ENCODE assay signal across 10 mouse cellular contexts in the genomic region with DNA sequence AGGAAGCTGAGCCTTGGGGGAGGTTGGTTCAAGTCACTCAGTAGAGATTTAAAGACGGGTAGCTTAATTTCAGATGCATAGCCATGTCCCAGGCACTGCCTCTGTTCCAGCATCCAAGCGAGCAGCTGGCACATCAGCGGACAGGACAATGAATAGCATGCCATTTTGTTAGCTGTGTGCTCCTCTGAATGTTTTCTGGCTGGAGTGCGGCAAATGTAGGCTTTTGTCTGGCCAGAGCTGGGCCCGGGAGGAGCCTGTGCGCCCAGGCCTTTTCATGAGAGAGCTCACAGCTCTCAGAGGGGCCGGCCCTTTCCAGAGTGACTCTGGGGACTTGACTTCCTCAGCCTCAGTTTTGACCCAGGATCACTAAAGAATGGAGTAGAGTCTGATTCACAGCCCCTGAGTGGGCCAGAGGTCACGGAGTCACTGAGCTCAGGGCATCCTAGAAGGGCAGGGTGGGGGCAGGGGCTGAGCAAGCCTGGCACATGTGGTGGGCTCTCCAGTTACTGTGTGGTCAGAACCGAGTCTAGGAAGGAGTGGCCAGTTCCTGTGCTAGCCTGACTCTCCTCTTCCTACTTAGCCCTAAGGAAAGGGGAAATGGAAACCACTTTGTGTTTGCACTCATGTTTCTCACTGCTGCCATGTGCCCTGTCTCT. TPM values are rescaled to one million over a fixed set of nuclear protein-coding genes. Genes with fewer than 3 reads are reported as not detected.
A peak's percentile ranks its signal among the peaks of the same experiment; 100 is the strongest.
DNase-seq lines count a peak whose midpoint lies in the region; ATAC-seq lines count a peak whose summit lies in the region.
"Had no signal": no experiment of that assay in that cellular context is flagged by ENCODE, and none has a peak within 500 bp of the region (broad histone marks: within the 10 kb centered on the region; RNA-seq: fewer than 3 reads in every experiment).

No protein-coding gene starts in this region.

- H3K4me3 ChIP-seq in heart, embryonic 13.5 days: no peak overlapping the region
- H3K4me3 ChIP-seq in brown adipose tissue, adult 24 weeks (ENCODE audit: insufficient read depth, low read depth, low read length): peak overlapping the region; percentile 25
- no peak overlapping the region for H3K4me3 ChIP-seq in hindbrain, embryonic 12.5 days
- H3K4me3 ChIP-seq in midbrain, embryonic 13.5 days (replicated peaks): no peak overlapping the region

- H3K36me3 ChIP-seq in heart, embryonic 13.5 days: peaks cover 4% of the 10 kb centered on the region; the same call in 1 of the 2 replicates
- no peaks in the 10 kb centered on the region for H3K36me3 ChIP-seq in hindbrain, embryonic 12.5 days
- H3K36me3 ChIP-seq in midbrain, embryonic 13.5 days: no peaks in the 10 kb centered on the region

- no peak overlapping the region; the same call in 1 of the 2 replicates for H3K27ac ChIP-seq in heart, embryonic 13.5 days (replicated peaks)
- H3K27ac ChIP-seq in brown adipose tissue, adult 24 weeks (replicated peaks; ENCODE audit: low read depth, low read length): peak overlapping the region; percentile 83
- peak overlapping the region; percentile 74 for H3K27ac ChIP-seq in hindbrain, embryonic 12.5 days
- H3K27ac ChIP-seq in midbrain, embryonic 13.5 days: peak overlapping the region; percentile 57

- 67% methylated on average over 9 of the region's 9 CpGs for WGBS in heart, embryonic 13.5 days
- WGBS in hindbrain, embryonic 12.5 days: 25% methylated on average over 9 of the region's 9 CpGs
- 25% methylated on average over 9 of the region's 9 CpGs for WGBS in midbrain, embryonic 13.5 days

- ATAC-seq in heart, embryonic 13.5 days (ENCODE audit: extremely low read depth, insufficient number of reproducible peaks, low FRiP score, low TSS enrichment): no peak
- ATAC-seq in hindbrain, embryonic 12.5 days (ENCODE audit: low FRiP score): peak; percentile 31; the same call in 1 of the 2 replicates
- ATAC-seq in midbrain, embryonic 13.5 days: no peak

- DNase-seq in heart, postnatal 14 days: no peak
- DNase-seq in cerebellum, adult 11 months: no peak
- no peak for DNase-seq in ovary, postnatal 14 days (ENCODE audit: low spot score)
- DNase-seq in testis, postnatal 14 days (ENCODE audit: low spot score): no peak
- DNase-seq: cerebellum, postnatal 36 days had no signal

- H3K27me3 ChIP-seq in heart, embryonic 13.5 days (replicated peaks): no peaks in the 10 kb centered on the region
- H3K27me3 ChIP-seq in hindbrain, embryonic 12.5 days: no peaks in the 10 kb centered on the region
- H3K27me3 ChIP-seq in midbrain, embryonic 13.5 days: 0 out of 2 replicates have a peak, but pooled peaks cover 3% of the 10 kb centered on the region

- H3K4me2 ChIP-seq in heart, embryonic 13.5 days: 0 out of 2 replicates have a peak overlapping the region, but pooled peaks have one; percentile 11
- H3K4me2 ChIP-seq in hindbrain, embryonic 12.5 days (replicated peaks): peak overlapping the region; percentile 21
- H3K4me2 ChIP-seq in midbrain, embryonic 13.5 days (replicated peaks): no peak overlapping the region; the same call in 1 of the 2 replicates

- no peaks in the 10 kb centered on the region for H3K9me3 ChIP-seq in heart, embryonic 13.5 days
- no peaks in the 10 kb centered on the region for H3K9me3 ChIP-seq in hindbrain, embryonic 12.5 days (replicated peaks)
- no peaks in the 10 kb centered on the region for H3K9me3 ChIP-seq in midbrain, embryonic 13.5 days

- intact Hi-C loops in heart, postnatal 14 days (cut with DNase I): no loop called here

- peaks cover 66% of the 10 kb centered on the region for H3K4me1 ChIP-seq in heart, embryonic 13.5 days
- H3K4me1 ChIP-seq in brown adipose tissue, adult 24 weeks (ENCODE audit: control insufficient read depth, insufficient read depth, insufficient read length, low read length): peaks cover 34% of the 10 kb centered on the region
- peaks cover 50% of the 10 kb centered on the region for H3K4me1 ChIP-seq in hindbrain, embryonic 12.5 days
- H3K4me1 ChIP-seq in midbrain, embryonic 13.5 days (replicated peaks): peaks cover 42% of the 10 kb centered on the region

- H3K9ac ChIP-seq in heart, embryonic 13.5 days: peak overlapping the region; percentile 17
- peak overlapping the region; percentile 44 for H3K9ac ChIP-seq in hindbrain, embryonic 12.5 days
- H3K9ac ChIP-seq in midbrain, embryonic 13.5 days (replicated peaks): peak overlapping the region; percentile 37; the same call in 1 of the 2 replicates

RNA-seq across cellular contexts. Expression of a gene that starts 2.8 kb away (rescaled TPM):
- polyA plus RNA-seq in heart, embryonic 13.5 days (2015; fragmentation: Nextera tagmentation; extraction: Ambion mirVana): 37.2 and 43.4 TPM in 2 replicates
- 10 to 100 TPM; 21.7 to 23.3 TPM for total RNA-seq in heart, postnatal 14 days (2021)
- 5.3 and 8.1 TPM in 2 replicates for polyA plus RNA-seq in brown adipose tissue, adult 24 weeks (2012; ENCODE audit: insufficient read depth, insufficient read length, missing spikeins)
- polyA plus RNA-seq in hindbrain, embryonic 12.5 days (2016; fragmentation: Nextera tagmentation; extraction: Ambion mirVana): 49.0 and 50.0 TPM in 2 replicates
- 44.5 and 46.9 TPM in 2 replicates for polyA plus RNA-seq in midbrain, embryonic 13.5 days (2015; fragmentation: Nextera tagmentation; extraction: Ambion mirVana)

RNA-seq across cellular contexts. Expression of a gene that starts 12.8 kb away (rescaled TPM):
- polyA plus RNA-seq in heart, embryonic 13.5 days (2015; fragmentation: Nextera tagmentation; extraction: Ambion mirVana): 40.5 and 51.7 TPM in 2 replicates
- total RNA-seq in heart, postnatal 14 days (2021): 1 to 10 TPM; 1.8 to 3.0 TPM
- polyA plus RNA-seq in brown adipose tissue, adult 24 weeks (2012; ENCODE audit: insufficient read depth, insufficient read length, missing spikeins): not detected in 2 replicates
- 0.37 and 0.52 TPM in 2 replicates for polyA plus RNA-seq in hindbrain, embryonic 12.5 days (2016; fragmentation: Nextera tagmentation; extraction: Ambion mirVana)
- 0.73 and 1.9 TPM in 2 replicates for polyA plus RNA-seq in midbrain, embryonic 13.5 days (2015; fragmentation: Nextera tagmentation; extraction: Ambion mirVana)

RNA-seq across cellular contexts. Expression of a gene that starts 22.6 kb away (rescaled TPM):
- 159 and 184 TPM in 2 replicates for polyA plus RNA-seq in heart, embryonic 13.5 days (2015; fragmentation: Nextera tagmentation; extraction: Ambion mirVana)
- 100 to 1,000 TPM; 841 to 967 TPM for total RNA-seq in heart, postnatal 14 days (2021)
- polyA plus RNA-seq in brown adipose tissue, adult 24 weeks (2012; ENCODE audit: insufficient read depth, insufficient read length, missing spikeins): 41.6 and 83.6 TPM in 2 replicates
- 0.31 and 1.7 TPM in 2 replicates for polyA plus RNA-seq in hindbrain, embryonic 12.5 days (2016; fragmentation: Nextera tagmentation; extraction: Ambion mirVana)
- polyA plus RNA-seq in midbrain, embryonic 13.5 days (2015; fragmentation: Nextera tagmentation; extraction: Ambion mirVana): 0.23 and 0.28 TPM in 2 replicates

RNA-seq across cellular contexts. Expression of a gene that starts 25.3 kb away (rescaled TPM):
- polyA plus RNA-seq in heart, embryonic 13.5 days (2015; fragmentation: Nextera tagmentation; extraction: Ambion mirVana): 1.3 and 1.5 TPM in 2 replicates
- total RNA-seq in heart, postnatal 14 days (2021): under 1 TPM; 0.41 to 0.61 TPM
- polyA plus RNA-seq in brown adipose tissue, adult 24 weeks (2012; ENCODE audit: insufficient read depth, insufficient read length, missing spikeins): not detected in 2 replicates
- 1.0 and 1.1 TPM in 2 replicates for polyA plus RNA-seq in hindbrain, embryonic 12.5 days (2016; fragmentation: Nextera tagmentation; extraction: Ambion mirVana)
- polyA plus RNA-seq in midbrain, embryonic 13.5 days (2015; fragmentation: Nextera tagmentation; extraction: Ambion mirVana): 0.23 TPM in 1 of 2 replicates, not detected in the other

RNA-seq across cellular contexts. Expression of a gene that starts 31.5 kb away (rescaled TPM):
- 0.04 TPM in 1 of 2 replicates, not detected in the other for polyA plus RNA-seq in heart, embryonic 13.5 days (2015; fragmentation: Nextera tagmentation; extraction: Ambion mirVana)
- not detected for total RNA-seq in heart, postnatal 14 days (2021)
- polyA plus RNA-seq in brown adipose tissue, adult 24 weeks (2012; ENCODE audit: insufficient read depth, insufficient read length, missing spikeins): not detected in 2 replicates
- 7.2 and 10.2 TPM in 2 replicates for polyA plus RNA-seq in hindbrain, embryonic 12.5 days (2016; fragmentation: Nextera tagmentation; extraction: Ambion mirVana)
- 6.7 and 9.3 TPM in 2 replicates for polyA plus RNA-seq in midbrain, embryonic 13.5 days (2015; fragmentation: Nextera tagmentation; extraction: Ambion mirVana)
- total RNA-seq: ES-E14 had no signal

Comparison
In these comparisons a context has a peak if more than half of its experiments do, and no peak if none do; other contexts are left out.
1. RNA of a gene that starts 12.8 kb away (polyA plus RNA-seq): 40.5 to 51.7 TPM in heart, embryonic 13.5 days; 0.73 to 1.9 TPM in midbrain, embryonic 13.5 days, 0.37 to 0.52 TPM in hindbrain, embryonic 12.5 days and not detected in brown adipose tissue, adult 24 weeks; every median in the first group is over 10 times any median in the second.
2. RNA of a gene that starts 22.6 kb away (polyA plus RNA-seq): 159 to 184 TPM in heart, embryonic 13.5 days and 41.6 to 83.6 TPM in brown adipose tissue, adult 24 weeks; 0.31 to 1.7 TPM in hindbrain, embryonic 12.5 days and 0.23 to 0.28 TPM in midbrain, embryonic 13.5 days; every median in the first group is over 10 times any median in the second.
3. Peak in every context shown above with its lines, with median percentiles within 50 percentile points of each other: H3K9ac ChIP-seq.